Mouse (Mus musculus): ENCODE results near the gene Slc4a5. TPM values are rescaled to one million over a fixed set of nuclear protein-coding genes. Genes with fewer than 3 reads are reported as not detected.

Gene Slc4a5
- total RNA-seq, 2 experiments from 2014 or later: not detected

GRCm38 (mm10) chr6:83215002-83215666 lies 4.5 kb upstream of the Slc4a5 start:
- intact Hi-C loops (cut with DNase I): loop anchor here (2.0 to 10.0 kb wide), 2 partner anchors 64 to 460 kb away; partner anchors contain the start of gene Cd207

GRCm38 (mm10) chr6:83231486-83231885 lies 11.9 kb downstream of the Slc4a5 start:
- intact Hi-C loops (cut with DNase I): no loop called here
- DNase-seq (ENCODE audit: low spot score): no peak

More at GRCm38 (mm10) chr6:83215002-83215666, 4.5 kb upstream of the Slc4a5 start:
- DNase-seq (ENCODE audit: low spot score): no peak

GRCm38 (mm10) chr6:83233306-83233705 lies 13.7 kb downstream of the Slc4a5 start:
- intact Hi-C loops (cut with DNase I): no loop called here
- no peak for DNase-seq (ENCODE audit: low spot score)

GRCm38 (mm10) chr6:83234280-83234741 lies 14.7 kb downstream of the Slc4a5 start:
- DNase-seq (ENCODE audit: low spot score): no peak
- intact Hi-C loops (cut with DNase I): no loop called here

GRCm38 (mm10) chr6:83237123-83237522 lies 17.5 kb downstream of the Slc4a5 start:
- intact Hi-C loops (cut with DNase I): no loop called here
- DNase-seq (ENCODE audit: low spot score): no peak

GRCm38 (mm10) chr6:83244422-83245061 lies 24.9 kb downstream of the Slc4a5 start:
- DNase-seq (ENCODE audit: low spot score): no peak
- intact Hi-C loops (cut with DNase I): no loop called here

GRCm38 (mm10) chr6:83245134-83245533 lies 25.5 kb downstream of the Slc4a5 start:
- no peak for DNase-seq (ENCODE audit: low spot score)
- intact Hi-C loops (cut with DNase I): no loop called here

- DNase-seq (ENCODE audit: low spot score): no peak
- intact Hi-C loops (cut with DNase I): no loop called here
Measured at GRCm38 (mm10) chr6:83245997-83246396, 26.4 kb downstream of the Slc4a5 start.

GRCm38 (mm10) chr6:83246750-83247149 lies 27.1 kb downstream of the Slc4a5 start:
- intact Hi-C loops (cut with DNase I): no loop called here
- DNase-seq (ENCODE audit: low spot score): no peak

- no peak for DNase-seq (ENCODE audit: low spot score)
Measured at GRCm38 (mm10) chr6:83247153-83247552, 27.5 kb downstream of the Slc4a5 start.

GRCm38 (mm10) chr6:83254242-83254641 lies 34.6 kb downstream of the Slc4a5 start:
- intact Hi-C loops (cut with DNase I): no loop called here

More at GRCm38 (mm10) chr6:83247153-83247552, 27.5 kb downstream of the Slc4a5 start:
- intact Hi-C loops (cut with DNase I): no loop called here

GRCm38 (mm10) chr6:83264516-83264915 lies 44.9 kb downstream of the Slc4a5 start:
- no peak for DNase-seq (ENCODE audit: low spot score)
- intact Hi-C loops (cut with DNase I): no loop called here

More at GRCm38 (mm10) chr6:83254242-83254641, 34.6 kb downstream of the Slc4a5 start:
- no peak for DNase-seq (ENCODE audit: low spot score)

- DNase-seq (ENCODE audit: low spot score): no peak
- intact Hi-C loops (cut with DNase I): loop anchor here (5.0 kb wide), 3 partner anchors 43 to 158 kb away; partner anchors contain the start of gene Mrpl53
Measured at GRCm38 (mm10) chr6:83265253-83265652, 45.6 kb downstream of the Slc4a5 start.

GRCm38 (mm10) chr6:83265653-83266052 lies 46.0 kb downstream of the Slc4a5 start:
- intact Hi-C loops (cut with DNase I): loop anchor here (5.0 kb wide), 3 partner anchors 43 to 158 kb away; partner anchors contain the start of gene Mrpl53
- no peak for DNase-seq (ENCODE audit: low spot score)

- DNase-seq (ENCODE audit: low spot score): no peak
- intact Hi-C loops (cut with DNase I): loop anchor here (5.0 kb wide), 3 partner anchors 45 to 160 kb away; partner anchors contain the start of gene Mrpl53
Measured at GRCm38 (mm10) chr6:83267616-83268015, 48.0 kb downstream of the Slc4a5 start.

- DNase-seq (ENCODE audit: low spot score): peak; percentile 70
- intact Hi-C loops (cut with DNase I): loop anchor here (5.0 kb wide), 3 partner anchors 46 to 161 kb away; partner anchors contain the start of gene Mrpl53
Measured at GRCm38 (mm10) chr6:83268144-83269010, 48.7 kb downstream of the Slc4a5 start.

- intact Hi-C loops (cut with DNase I): no loop called here
- no peak for DNase-seq (ENCODE audit: low spot score)
Measured at GRCm38 (mm10) chr6:83273733-83274132, 54.1 kb downstream of the Slc4a5 start.

GRCm38 (mm10) chr6:83277151-83277550 lies 57.5 kb downstream of the Slc4a5 start:
- intact Hi-C loops (cut with DNase I): loop anchor here (5.0 kb wide), 1 partner anchor 280 kb away; no protein-coding TSS in a partner anchor
- DNase-seq (ENCODE audit: low spot score): no peak

GRCm38 (mm10) chr6:83278881-83279280 lies 59.3 kb downstream of the Slc4a5 start:
- intact Hi-C loops (cut with DNase I): loop anchor here (2.0 to 5.0 kb wide), 2 partner anchors 64 to 282 kb away; no protein-coding TSS in a partner anchor
- no peak for DNase-seq (ENCODE audit: low spot score)
